Mouse (Mus musculus) stomach, postnatal 0 days (tissue): ENCODE results near the gene Nelfa. TPM values are rescaled to one million over a fixed set of nuclear protein-coding genes. Genes with fewer than 3 reads are reported as not detected.

Experiments used
- ATAC-seq: fragments of 200-750 bp; cut with Nextera tagmentation; 2 replicates; pipeline ENCODE4 v1.8.0; 2017; ENCODE audit not compliant: low FRiP score, low TSS enrichment
- DNase-seq: peaks from one replicate; pipeline ENCODE4 v3.0.0-alpha.2; 2016; ENCODE audit warnings: low spot score
- H3K27ac ChIP-seq: fragments of 300-500 bp; sonication (generic); replicated peaks from 2 replicates; pipeline ENCODE4 v1.5.1; 2014; ENCODE audit warnings: mild to moderate bottlenecking, control low read depth
- H3K27me3 ChIP-seq: fragments of 300-500 bp; sonication (generic); 2 replicates; pipeline ENCODE4 v1.6.1; 2014; ENCODE audit warnings: low read length; ENCODE audit not compliant: control insufficient read depth, insufficient read depth
- H3K36me3 ChIP-seq: fragments of 300-500 bp; sonication (generic); 2 replicates; pipeline ENCODE4 v1.6.1; 2014; ENCODE audit warnings: low read length, mixed read lengths; ENCODE audit not compliant: control insufficient read depth, insufficient read depth
- H3K4me1 ChIP-seq: fragments of 300-500 bp; sonication (generic); replicated peaks from 2 replicates; pipeline ENCODE4 v1.6.1; 2014; ENCODE audit warnings: antibody characterized with exemption; ENCODE audit not compliant: control insufficient read depth, insufficient read depth
- H3K4me2 ChIP-seq: fragments of 300-500 bp; sonication (generic); replicated peaks from 2 replicates; pipeline ENCODE4 v1.6.1; 2014; ENCODE audit warnings: low read depth, mild to moderate bottlenecking, control low read depth, moderate library complexity
- H3K4me3 ChIP-seq: fragments of 300-500 bp; sonication (generic); 2 replicates; pipeline ENCODE4 v1.5.1; 2014; ENCODE audit warnings: low read depth, low read length, control low read depth
- H3K9ac ChIP-seq: fragments of 300-500 bp; sonication (generic); 2 replicates; pipeline ENCODE4 v1.6.1; 2014; ENCODE audit warnings: mild to moderate bottlenecking, low read length, control low read depth, mixed read lengths
- H3K9me3 ChIP-seq: fragments of 300-500 bp; sonication (generic); 2 replicates; pipeline ENCODE4 v1.6.1; 2016; ENCODE audit warnings: low read length; ENCODE audit not compliant: control insufficient read depth
- CTCF ChIP-seq: IDR thresholded peaks from 2 replicates; pipeline ENCODE4 v1.5.1; 2016; ENCODE audit warnings: antibody characterized with exemption, low read depth, mild to moderate bottlenecking, moderate library complexity
- EP300 ChIP-seq: optimal IDR thresholded peaks from 2 replicates; pipeline ENCODE3; 2016; ENCODE audit warnings: antibody characterized with exemption
- WGBS: fragments of 180-500 bp; shearing (Covaris S2); extraction: QIAGEN DNeasy Blood & Tissue Kit; methylation state at CpG from one replicate; pipeline ENCODE4 v1.1.7; 2014; 5-methylcytosine and 5-hydroxymethylcytosine counted together
- polyA plus RNA-seq: library from polyadenylated mRNA; unstranded; fragments of >200 nt; fragmentation: Nextera tagmentation; extraction: Ambion mirVana; gene quantifications from 2 replicates; pipeline ENCODE4 v1.2.1, GENCODE M21; 2015

The Nelfa gene
- polyA plus RNA-seq = 20.4 and 20.5 TPM in 2 replicates

- Histone ChIP-seq H3K27me3 (no peaks in the 10 kb centered on the region), H3K36me3 (no peaks in the 10 kb centered on the region), H3K27ac (peak within 1 kb of the TSS; percentile 93), H3K4me1 (0 out of 2 replicates have a peak, but pooled peaks cover 4% of the 10 kb centered on the region), H3K4me2 (peak within 1 kb of the TSS; percentile 67), H3K9ac (peak within 1 kb of the TSS; percentile 93), H3K4me3 (peak within 1 kb of the TSS; percentile 90), H3K9me3 (no peaks in the 10 kb centered on the region)
- under 1% methylated on average over 58 of the region's 61 CpGs for WGBS
- DNase-seq = peak; percentile 98
- peak; percentile 99 for ATAC-seq
- TF ChIP-seq CTCF (peak; percentile 58), EP300 (no peak)
These were observed at the start of gene Nelfa for GRCm38 (mm10) chr5:33936120-33936707. TSS of gene Nelfa (minus strand) at chr5:33936413.

GRCm38 (mm10) chr5:33983309-33984121, 47.3 kb upstream of the Nelfa start, which contains the start of gene Gm1673:
TSS of gene Gm1673 (plus strand) at chr5:33983433.
- TF ChIP-seq CTCF (peak; percentile 58), EP300 (no peak)
- DNase-seq = peak; percentile 74
- 0 out of 2 replicates have a peak within 1 kb of the TSS, but pooled peaks have one; percentile 13 for H3K27ac ChIP-seq

GRCm38 (mm10) chr5:33982731-33983259, 46.6 kb upstream of the Nelfa start:
- no peaks in the 10 kb centered on the region; the same call in 1 of the 2 replicates for H3K4me1 ChIP-seq
- H3K36me3 ChIP-seq = no peaks in the 10 kb centered on the region
- H3K27ac ChIP-seq = 0 out of 2 replicates have a peak overlapping the region, but pooled peaks have one; percentile 13
- H3K9me3 ChIP-seq = no peaks in the 10 kb centered on the region
- peak; percentile 27; the same call in 1 of the 2 replicates for ATAC-seq
- H3K9ac ChIP-seq = peak overlapping the region; percentile 62
- peak overlapping the region; percentile 90 for H3K4me2 ChIP-seq
- TF ChIP-seq CTCF = no peak
- no peak for TF ChIP-seq EP300
- H3K4me3 ChIP-seq = peak overlapping the region; percentile 74
- WGBS = 4% methylated on average over 26 of the region's 26 CpGs
- no peaks in the 10 kb centered on the region for H3K27me3 ChIP-seq
- no peak for DNase-seq

More at GRCm38 (mm10) chr5:33983309-33984121, 47.3 kb upstream of the Nelfa start, which contains the start of gene Gm1673:
- peak within 1 kb of the TSS; percentile 62 for H3K9ac ChIP-seq
- H3K4me3 ChIP-seq = peak within 1 kb of the TSS; percentile 74
- H3K36me3 ChIP-seq = no peaks in the 10 kb centered on the region
- peak within 1 kb of the TSS; percentile 90 for H3K4me2 ChIP-seq
- ATAC-seq = peak; percentile 80
- H3K4me1 ChIP-seq = no peaks in the 10 kb centered on the region; the same call in 1 of the 2 replicates
- no peaks in the 10 kb centered on the region for H3K9me3 ChIP-seq
- under 1% methylated on average over 86 of the region's 88 CpGs for WGBS
- H3K27me3 ChIP-seq = no peaks in the 10 kb centered on the region

GRCm38 (mm10) chr5:33976267-33976666, 40.1 kb upstream of the Nelfa start:
- H3K9ac ChIP-seq = no peak overlapping the region
- no peak overlapping the region for H3K27ac ChIP-seq
- TF ChIP-seq CTCF (no peak), EP300 (no peak)
- no peaks in the 10 kb centered on the region for H3K27me3 ChIP-seq
- no peak for ATAC-seq
- 34% methylated on average over 3 of the region's 3 CpGs for WGBS
- H3K4me3 ChIP-seq = no peak overlapping the region
- H3K4me1 ChIP-seq = no peaks in the 10 kb centered on the region
- no peak for DNase-seq
- H3K9me3 ChIP-seq = no peaks in the 10 kb centered on the region
- no peaks in the 10 kb centered on the region for H3K36me3 ChIP-seq
- no peak overlapping the region for H3K4me2 ChIP-seq

GRCm38 (mm10) chr5:33974736-33975135, 38.5 kb upstream of the Nelfa start:
- H3K9me3 ChIP-seq = no peaks in the 10 kb centered on the region
- H3K4me2 ChIP-seq = no peak overlapping the region
- no peaks in the 10 kb centered on the region for H3K27me3 ChIP-seq
- H3K9ac ChIP-seq = no peak overlapping the region
- H3K36me3 ChIP-seq = no peaks in the 10 kb centered on the region
- no peak overlapping the region for H3K27ac ChIP-seq
- DNase-seq (no peak), ATAC-seq (no peak)
- TF ChIP-seq EP300 (no peak), CTCF (no peak)
- WGBS = 48% methylated on average over 2 of the region's 2 CpGs
- H3K4me3 ChIP-seq = no peak overlapping the region
- no peaks in the 10 kb centered on the region for H3K4me1 ChIP-seq
